Mouse (Mus musculus) neural tube, embryonic 12.5 days (tissue): ENCODE measurements around the gene Urad. TPM values are rescaled to one million over a fixed set of nuclear protein-coding genes. Genes with fewer than 3 reads are reported as not detected.

Experiments used
- ATAC-seq: fragments of 200-750 bp; cut with Nextera tagmentation; 2 replicates; pipeline ENCODE4 v1.8.0; 2017; ENCODE audit warnings: low read depth, mild to moderate bottlenecking, moderate TSS enrichment, moderate library complexity; ENCODE audit not compliant: low FRiP score
- H3K27ac ChIP-seq: fragments of 300-500 bp; sonication (generic); 2 replicates; pipeline ENCODE4 v1.5.1; 2016
- H3K27me3 ChIP-seq: fragments of 300-500 bp; sonication (generic); replicated peaks from 2 replicates; pipeline ENCODE4 v1.6.1; 2016; ENCODE audit warnings: mild to moderate bottlenecking
- H3K36me3 ChIP-seq: fragments of 300-500 bp; sonication (generic); 2 replicates; pipeline ENCODE4 v1.6.1; 2016; ENCODE audit warnings: mild to moderate bottlenecking
- H3K4me1 ChIP-seq: fragments of 300-500 bp; sonication (generic); 2 replicates; pipeline ENCODE4 v1.6.1; 2016
- H3K4me2 ChIP-seq: fragments of 300-500 bp; sonication (generic); replicated peaks from 2 replicates; pipeline ENCODE4 v1.6.1; 2016; ENCODE audit warnings: mild to moderate bottlenecking
- H3K4me3 ChIP-seq: fragments of 300-500 bp; sonication (generic); 2 replicates; pipeline ENCODE4 v1.5.1; 2016
- H3K9ac ChIP-seq: fragments of 300-500 bp; sonication (generic); 2 replicates; pipeline ENCODE4 v1.6.1; 2016; ENCODE audit warnings: mild to moderate bottlenecking
- H3K9me3 ChIP-seq: fragments of 300-500 bp; sonication (generic); 2 replicates; pipeline ENCODE4 v1.6.1; 2016; ENCODE audit warnings: mild to moderate bottlenecking
- WGBS: fragments of 180-500 bp; shearing (Covaris S2); methylation state at CpG from one replicate; pipeline ENCODE4 v1.1.7; 2016; 5-methylcytosine and 5-hydroxymethylcytosine counted together
- microRNA-seq: library from miRNA; unstranded; fragments of <30 nt; microRNA quantifications from one replicate; pipeline ENCODE4, GENCODE M21; 2017
- polyA plus RNA-seq: library from polyadenylated mRNA; unstranded; fragments of >200 nt; fragmentation: Nextera tagmentation; extraction: Ambion mirVana; gene quantifications from 2 replicates; pipeline ENCODE4 v1.2.1, GENCODE M21; 2016

The Urad gene
- polyA plus RNA-seq, 1 experiment from 2014 or later: not detected

GRCm38 (mm10) chr5:147269926-147270672, 52.1 kb downstream of the Urad start, which contains the start of gene Pdx1:
TSS of gene Pdx1 (plus strand) at chr5:147269959.
- Histone ChIP-seq H3K36me3 (no peaks in the 10 kb centered on the region), H3K27ac (no peak within 1 kb of the TSS), H3K9ac (no peak within 1 kb of the TSS), H3K9me3 (no peaks in the 10 kb centered on the region), H3K4me2 (peak within 1 kb of the TSS; percentile 18; the same call in 1 of the 2 replicates), H3K4me3 (peak within 1 kb of the TSS; percentile 7; the same call in 1 of the 2 replicates), H3K27me3 (peaks cover 96% of the 10 kb centered on the region), H3K4me1 (0 out of 2 replicates have a peak, but pooled peaks cover 5% of the 10 kb centered on the region)
- 0 out of 2 replicates have a peak, but pooled peaks have one; percentile 50 for ATAC-seq
- WGBS: under 1% methylated on average over 44 of the region's 44 CpGs

GRCm38 (mm10) chr5:147269371-147269770, 52.9 kb downstream of the Urad start:
- no peak overlapping the region for H3K27ac ChIP-seq
- 0 out of 2 replicates have a peak, but pooled peaks cover 3% of the 10 kb centered on the region for H3K4me1 ChIP-seq
- no peak overlapping the region for H3K4me3 ChIP-seq
- no peak overlapping the region for H3K9ac ChIP-seq
- no peak for ATAC-seq
- no peaks in the 10 kb centered on the region for H3K36me3 ChIP-seq
- no peaks in the 10 kb centered on the region for H3K9me3 ChIP-seq
- H3K4me2 ChIP-seq: no peak overlapping the region
- H3K27me3 ChIP-seq: peaks cover 89% of the 10 kb centered on the region
- 5% methylated on average over 6 of the region's 6 CpGs for WGBS

GRCm38 (mm10) chr5:147268728-147269127, 53.5 kb downstream of the Urad start:
- no peak overlapping the region for H3K4me2 ChIP-seq
- H3K36me3 ChIP-seq: no peaks in the 10 kb centered on the region
- no peaks in the 10 kb centered on the region for H3K4me1 ChIP-seq
- no peak for ATAC-seq
- H3K9me3 ChIP-seq: no peaks in the 10 kb centered on the region
- H3K9ac ChIP-seq: no peak overlapping the region
- no peak overlapping the region for H3K4me3 ChIP-seq
- H3K27me3 ChIP-seq: peaks cover 84% of the 10 kb centered on the region
- 4% methylated on average over 8 of the region's 8 CpGs for WGBS
- H3K27ac ChIP-seq: no peak overlapping the region

- WGBS: 4% methylated on average over 6 of the region's 6 CpGs
Observed at GRCm38 (mm10) chr5:147267434-147267833, 54.8 kb downstream of the Urad start.

More at GRCm38 (mm10) chr5:147267434-147267833, 54.8 kb downstream of the Urad start:
- no peak for ATAC-seq
- Histone ChIP-seq H3K4me1 (no peaks in the 10 kb centered on the region), H3K27me3 (peaks cover 74% of the 10 kb centered on the region), H3K9ac (no peak overlapping the region), H3K36me3 (no peaks in the 10 kb centered on the region), H3K27ac (no peak overlapping the region), H3K4me3 (no peak overlapping the region), H3K9me3 (no peaks in the 10 kb centered on the region), H3K4me2 (no peak overlapping the region)

Small RNAs within 50 kb of the gene (microRNA-seq; reads per million reads assigned to microRNA genes)
- gene Mir7k: not detected

Other genes starting within 250 kb of the Urad start
- gene Lnx2, start 245.9 kb downstream of the Urad start, polyA plus RNA-seq: 7.2 and 9.0 TPM in 2 replicates
- 94.5 and 102 TPM in 2 replicates for gene Polr1d, start 245.4 kb downstream of the Urad start, polyA plus RNA-seq
- gene Gsx1, start 133.7 kb downstream of the Urad start, polyA plus RNA-seq: 15.7 and 18.1 TPM in 2 replicates
- gene Pdx1, start 52.5 kb downstream of the Urad start, polyA plus RNA-seq: not detected in 2 replicates
- gene Cdx2, start 15.2 kb downstream of the Urad start, polyA plus RNA-seq: not detected in 2 replicates
- 0.15 and 0.49 TPM in 2 replicates for gene Flt3, start 78.0 kb upstream of the Urad start, polyA plus RNA-seq
- 45.3 and 54.8 TPM in 2 replicates for gene Pan3, start 107.7 kb upstream of the Urad start, polyA plus RNA-seq